Mouse (Mus musculus) adipocyte (in vitro differentiated cells): ENCODE measurements around the gene Olfr1419.
"Not testable (repeated sequence)": the region's sequence is repeated elsewhere in the genome, so short reads cannot be mapped to it uniquely, and the experiment has no call there.

Source experiments
- DNase-seq: peaks from one replicate; pipeline ENCODE4 v3.0.0-alpha.2; 2016; ENCODE audit warnings: low spot score

The Olfr1419 gene

GRCm38 (mm10) chr19:11875006-11875405 lies at the start of gene Olfr1419:
Olfr1419 (minus strand) TSS chr19:11875106.
- no peak for DNase-seq

- DNase-seq: not testable (repeated sequence)
Observed at GRCm38 (mm10) chr19:11922515-11922914, 47.6 kb upstream of the Olfr1419 start.

GRCm38 (mm10) chr19:11922068-11922467 lies 47.2 kb upstream of the Olfr1419 start:
- DNase-seq: no peak

- DNase-seq: peak; percentile 79
Observed at GRCm38 (mm10) chr19:11915804-11916203, 40.9 kb upstream of the Olfr1419 start.

- DNase-seq: peak; percentile 75
Observed at GRCm38 (mm10) chr19:11912533-11913121, 37.7 kb upstream of the Olfr1419 start.

- DNase-seq: peak; percentile 100
Observed at GRCm38 (mm10) chr19:11912037-11912532, 37.2 kb upstream of the Olfr1419 start, which contains the start of gene Patl1. Patl1 (plus strand) TSS chr19:11912399.

- DNase-seq: no peak
Observed at GRCm38 (mm10) chr19:11911603-11912002, 36.7 kb upstream of the Olfr1419 start.

- peak; percentile 35 for DNase-seq
Observed at GRCm38 (mm10) chr19:11911021-11911420, 36.1 kb upstream of the Olfr1419 start.

- DNase-seq: no peak
Observed at GRCm38 (mm10) chr19:11886265-11886664, 11.4 kb upstream of the Olfr1419 start, which contains the start of gene Olfr1420. Olfr1420 (plus strand) TSS chr19:11886565.

- DNase-seq: not testable (repeated sequence)
Observed at GRCm38 (mm10) chr19:11878404-11878803, 3.5 kb upstream of the Olfr1419 start.

GRCm38 (mm10) chr19:11867837-11868236 lies 7.1 kb downstream of the Olfr1419 start:
- no peak for DNase-seq

GRCm38 (mm10) chr19:11860966-11861365 lies 13.9 kb downstream of the Olfr1419 start, which contains the start of gene Olfr1418:
Olfr1418 (minus strand) TSS chr19:11861066.
- DNase-seq: no peak

GRCm38 (mm10) chr19:11856506-11856905 lies 18.4 kb downstream of the Olfr1419 start:
- peak; percentile 47 for DNase-seq

GRCm38 (mm10) chr19:11854821-11855220 lies 20.1 kb downstream of the Olfr1419 start:
- DNase-seq: no peak

GRCm38 (mm10) chr19:11852652-11853051 lies 22.3 kb downstream of the Olfr1419 start:
- no peak for DNase-seq

- no peak for DNase-seq
Observed at GRCm38 (mm10) chr19:11846333-11846732, 28.6 kb downstream of the Olfr1419 start.

GRCm38 (mm10) chr19:11839119-11839518 lies 35.8 kb downstream of the Olfr1419 start, which contains the start of gene Olfr1417:
Olfr1417 (minus strand) TSS chr19:11839219.
- DNase-seq: no peak

- no peak for DNase-seq
Observed at GRCm38 (mm10) chr19:11823346-11824065, 51.4 kb downstream of the Olfr1419 start.

GRCm38 (mm10) chr19:11820211-11820610 lies 54.7 kb downstream of the Olfr1419 start:
- no peak for DNase-seq

- peak; percentile 26 for DNase-seq
Observed at GRCm38 (mm10) chr19:11819800-11820199, 55.1 kb downstream of the Olfr1419 start.

- DNase-seq: no peak
Observed at GRCm38 (mm10) chr19:11819143-11819700, 55.7 kb downstream of the Olfr1419 start, which contains the start of gene Stx3. Stx3 (minus strand) TSS chr19:11819403.
